10 mouse cellular contexts compared by ENCODE assay signal in the genomic region with DNA sequence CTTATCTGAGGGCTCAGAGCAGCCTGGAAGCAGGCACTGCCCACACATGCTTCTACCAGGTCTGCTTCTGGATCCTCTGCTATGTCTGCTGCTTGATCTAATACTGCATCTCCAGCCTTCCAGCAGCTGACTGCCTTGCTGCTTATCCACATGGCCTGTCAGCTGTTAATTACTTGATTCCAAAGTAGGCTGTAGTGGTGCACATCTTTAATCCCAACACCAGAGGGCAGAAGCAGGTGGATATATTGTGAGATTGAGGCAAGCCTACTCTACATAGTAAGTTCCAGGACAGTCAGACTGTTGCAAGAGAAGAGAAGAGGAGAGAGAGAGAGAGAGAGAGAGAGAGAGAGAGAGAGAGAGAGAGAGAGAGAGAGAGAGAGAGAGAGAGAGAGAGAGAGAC. TPM values are rescaled to one million over a fixed set of nuclear protein-coding genes. Genes with fewer than 3 reads are reported as not detected.
DNase-seq lines count a peak whose midpoint lies in the region; TF ChIP-seq lines count a peak whose summit lies in the region.
"Had no signal": no experiment of that assay in that cellular context is flagged by ENCODE, and none has a peak within 500 bp of the region (broad histone marks: within the 10 kb centered on the region; RNA-seq: fewer than 3 reads in every experiment).

No protein-coding gene starts in this region.

- H3K4me3 ChIP-seq in left cerebral cortex, adult 2 months, result no peak overlapping the region

- no peak overlapping the region for H3K27ac ChIP-seq in left cerebral cortex, adult 2 months
- H3K27ac ChIP-seq: macrophage had no signal

- DNase-seq in adrenal gland, adult 2 months, result peak; percentile 8
- DNase-seq in adrenal gland, postnatal 25 days, result no peak
- DNase-seq in left cerebral cortex, adult 2 months (ENCODE audit: extremely low spot score in 1 of 2, low spot score in 2 of 2), result no peak
- no peak for DNase-seq in left cerebral cortex, adult 8-10 months (ENCODE audit: low spot score in 2 of 2)
- DNase-seq in embryo, embryonic 11.5 days (ENCODE audit: low read depth, low spot score), result peak; percentile 9
- DNase-seq in lung, postnatal 14 days, result peak; percentile 14
- no peak for DNase-seq in spleen, postnatal 14 days (ENCODE audit: low spot score in 2 of 2)
- no peak for DNase-seq in layer of hippocampus, adult 11-12 months (ENCODE audit: low spot score)

- intact Hi-C loops in left cerebral cortex, adult 2 months (cut with DNase I), result no loop called here

- TF ChIP-seq CTCF in left cerebral cortex, adult 2 months (IDR thresholded peaks at IDR 0.05), result peak; percentile 33

RNA-seq across cellular contexts. Expression of a gene that starts 26.4 kb away (rescaled TPM):
- not detected for total RNA-seq in adrenal gland, adult 2 months (2021)
- polyA plus RNA-seq in adrenal gland, adult 2 months (2012; rRNA removed), result not detected in 2 replicates
- not detected in 2 replicates for total RNA-seq in adrenal gland, postnatal 25 days (2021)
- not detected for total RNA-seq in left cerebral cortex, adult 2 months (2021)
- not detected for total RNA-seq in left cerebral cortex, adult 8-10 months (2022)
- polyA plus RNA-seq: frontal cortex, adult 2 months; macrophage had no signal

RNA-seq across cellular contexts. Expression of a gene that starts 30.5 kb away (rescaled TPM):
- total RNA-seq in adrenal gland, adult 2 months (2021), result not detected
- polyA plus RNA-seq in adrenal gland, adult 2 months (2012; rRNA removed), result not detected in 2 replicates
- not detected in 2 replicates for total RNA-seq in adrenal gland, postnatal 25 days (2021)
- not detected for total RNA-seq in left cerebral cortex, adult 2 months (2021)
- not detected for total RNA-seq in left cerebral cortex, adult 8-10 months (2022)
- polyA plus RNA-seq: frontal cortex, adult 2 months; macrophage had no signal

RNA-seq across cellular contexts. Expression of a gene that starts 43.1 kb away (rescaled TPM):
- 1 to 10 TPM in 1 of 2 experiments, under 1 TPM in 1; 0.55 to 1.1 TPM for total RNA-seq in adrenal gland, adult 2 months (2021)
- 0.24 and 0.60 TPM in 2 replicates for polyA plus RNA-seq in adrenal gland, adult 2 months (2012; rRNA removed)
- total RNA-seq in adrenal gland, postnatal 25 days (2021), result 0.79 and 1.3 TPM in 2 replicates
- under 1 TPM in 1 of 2 experiments, not detected in 1; 0.16 TPM for total RNA-seq in left cerebral cortex, adult 2 months (2021)
- total RNA-seq in left cerebral cortex, adult 8-10 months (2022), result under 1 TPM in 1 of 4 experiments, not detected in 3; 0.26 TPM

Comparison
In these comparisons a context has a peak if more than half of its experiments do, and no peak if none do; other contexts are left out.
1. DNase-seq: peak in adrenal gland, adult 2 months (single experiment), embryo, embryonic 11.5 days (single experiment) and lung, postnatal 14 days (single experiment); none in adrenal gland, postnatal 25 days (single experiment), left cerebral cortex, adult 2 months (0 of 2), left cerebral cortex, adult 8-10 months (0 of 2), spleen, postnatal 14 days (0 of 2) and layer of hippocampus, adult 11-12 months (single experiment).